Mouse (Mus musculus): Measurements from ENCODE around the gene Golph3. TPM values are rescaled to one million over a fixed set of nuclear protein-coding genes. Genes with fewer than 3 reads are reported as not detected.

Golph3 gene
- polyA plus RNA-seq, 1 experiment: 91.2 TPM

GRCm38 (mm10) chr15:12334381-12334780 is 13.1 kb downstream of the Golph3 start:
- TF ChIP-seq CTCF (IDR thresholded peaks at IDR 0.05; ENCODE audit: borderline replicate concordance, insufficient read depth, low read depth, low read length) (no peak), POLR2A (IDR thresholded peaks at IDR 0.05; ENCODE audit: borderline replicate concordance, insufficient read depth, low read length) (no peak)
- Histone ChIP-seq H3K4me1 (ENCODE audit: control insufficient read depth, insufficient read depth, low read length) (peaks cover 13% of the 10 kb centered on the region), H3K4me3 (replicated peaks; ENCODE audit: insufficient read depth, low read depth, low read length) (no peak overlapping the region), H3K27ac (ENCODE audit: insufficient read depth, low read length) (no peak overlapping the region), H3K27me3 (ENCODE audit: control insufficient read depth, insufficient read depth, low read length) (no peaks in the 10 kb centered on the region)
- WGBS: 32% methylated on average over 4 of the region's 4 CpGs
- no peak for DNase-seq

- no peak for DNase-seq
- no peak overlapping the region for H3K27ac ChIP-seq (ENCODE audit: insufficient read depth, low read length)
- no peaks in the 10 kb centered on the region for H3K27me3 ChIP-seq (ENCODE audit: control insufficient read depth, insufficient read depth, low read length)
- H3K4me3 ChIP-seq (replicated peaks; ENCODE audit: insufficient read depth, low read depth, low read length): no peak overlapping the region
- WGBS: 72% methylated on average over 4 of the region's 4 CpGs
- TF ChIP-seq CTCF (IDR thresholded peaks at IDR 0.05; ENCODE audit: borderline replicate concordance, insufficient read depth, low read depth, low read length) (no peak), POLR2A (IDR thresholded peaks at IDR 0.05; ENCODE audit: borderline replicate concordance, insufficient read depth, low read length) (no peak)
- H3K4me1 ChIP-seq (ENCODE audit: control insufficient read depth, insufficient read depth, low read length): peaks cover 13% of the 10 kb centered on the region
These were observed 16.0 kb downstream of the Golph3 start for GRCm38 (mm10) chr15:12337030-12337778.

- TF ChIP-seq POLR2A (IDR thresholded peaks at IDR 0.05; ENCODE audit: borderline replicate concordance, insufficient read depth, low read length) (no peak), CTCF (IDR thresholded peaks at IDR 0.05; ENCODE audit: borderline replicate concordance, insufficient read depth, low read depth, low read length) (no peak)
- no peaks in the 10 kb centered on the region for H3K27me3 ChIP-seq (ENCODE audit: control insufficient read depth, insufficient read depth, low read length)
- DNase-seq: no peak
- H3K4me1 ChIP-seq (ENCODE audit: control insufficient read depth, insufficient read depth, low read length): peaks cover 13% of the 10 kb centered on the region
- no peak overlapping the region for H3K4me3 ChIP-seq (replicated peaks; ENCODE audit: insufficient read depth, low read depth, low read length)
- H3K27ac ChIP-seq (ENCODE audit: insufficient read depth, low read length): no peak overlapping the region
- 39% methylated on average over 3 of the region's 3 CpGs for WGBS
These were observed 16.5 kb downstream of the Golph3 start for GRCm38 (mm10) chr15:12337779-12338137.

GRCm38 (mm10) chr15:12340536-12341400 is 19.5 kb downstream of the Golph3 start:
- Histone ChIP-seq H3K4me1 (ENCODE audit: control insufficient read depth, insufficient read depth, low read length) (peaks cover 2% of the 10 kb centered on the region; the same call in 1 of the 2 replicates), H3K27me3 (ENCODE audit: control insufficient read depth, insufficient read depth, low read length) (no peaks in the 10 kb centered on the region), H3K4me3 (replicated peaks; ENCODE audit: insufficient read depth, low read depth, low read length) (no peak overlapping the region), H3K27ac (ENCODE audit: insufficient read depth, low read length) (no peak overlapping the region)
- DNase-seq: no peak
- 50% methylated on average over 5 of the region's 5 CpGs for WGBS
- TF ChIP-seq POLR2A (IDR thresholded peaks at IDR 0.05; ENCODE audit: borderline replicate concordance, insufficient read depth, low read length) (no peak), CTCF (IDR thresholded peaks at IDR 0.05; ENCODE audit: borderline replicate concordance, insufficient read depth, low read depth, low read length) (no peak)

- peaks cover 2% of the 10 kb centered on the region; the same call in 1 of the 2 replicates for H3K4me1 ChIP-seq (ENCODE audit: control insufficient read depth, insufficient read depth, low read length)
- 35% methylated on average over 4 of the region's 4 CpGs for WGBS
- no peaks in the 10 kb centered on the region for H3K27me3 ChIP-seq (ENCODE audit: control insufficient read depth, insufficient read depth, low read length)
- no peak overlapping the region for H3K4me3 ChIP-seq (replicated peaks; ENCODE audit: insufficient read depth, low read depth, low read length)
- no peak overlapping the region for H3K27ac ChIP-seq (ENCODE audit: insufficient read depth, low read length)
- DNase-seq: no peak
- TF ChIP-seq POLR2A (IDR thresholded peaks at IDR 0.05; ENCODE audit: borderline replicate concordance, insufficient read depth, low read length): no peak
These were observed 20.1 kb downstream of the Golph3 start for GRCm38 (mm10) chr15:12341401-12341758.

GRCm38 (mm10) chr15:12346916-12347315 is 25.7 kb downstream of the Golph3 start:
- WGBS: 92% methylated on average over 3 of the region's 3 CpGs
- Histone ChIP-seq H3K4me3 (replicated peaks; ENCODE audit: insufficient read depth, low read depth, low read length) (no peak overlapping the region), H3K27ac (ENCODE audit: insufficient read depth, low read length) (no peak overlapping the region), H3K4me1 (ENCODE audit: control insufficient read depth, insufficient read depth, low read length) (no peaks in the 10 kb centered on the region), H3K27me3 (ENCODE audit: control insufficient read depth, insufficient read depth, low read length) (no peaks in the 10 kb centered on the region)
- no peak for TF ChIP-seq POLR2A (IDR thresholded peaks at IDR 0.05; ENCODE audit: borderline replicate concordance, insufficient read depth, low read length)
- TF ChIP-seq CTCF (IDR thresholded peaks at IDR 0.05; ENCODE audit: borderline replicate concordance, insufficient read depth, low read depth, low read length): no peak
- DNase-seq: no peak

- no peak overlapping the region for H3K27ac ChIP-seq (ENCODE audit: insufficient read depth, low read length)
- no peak overlapping the region for H3K4me3 ChIP-seq (replicated peaks; ENCODE audit: insufficient read depth, low read depth, low read length)
- 88% methylated on average over 3 of the region's 3 CpGs for WGBS
- no peak for DNase-seq
- TF ChIP-seq CTCF (IDR thresholded peaks at IDR 0.05; ENCODE audit: borderline replicate concordance, insufficient read depth, low read depth, low read length) (no peak), POLR2A (IDR thresholded peaks at IDR 0.05; ENCODE audit: borderline replicate concordance, insufficient read depth, low read length) (no peak)
- no peaks in the 10 kb centered on the region for H3K4me1 ChIP-seq (ENCODE audit: control insufficient read depth, insufficient read depth, low read length)
- no peaks in the 10 kb centered on the region for H3K27me3 ChIP-seq (ENCODE audit: control insufficient read depth, insufficient read depth, low read length)
These were observed 27.7 kb downstream of the Golph3 start for GRCm38 (mm10) chr15:12348950-12349349.

- Histone ChIP-seq H3K27ac (ENCODE audit: insufficient read depth, low read length) (no peak overlapping the region), H3K27me3 (ENCODE audit: control insufficient read depth, insufficient read depth, low read length) (no peaks in the 10 kb centered on the region), H3K4me1 (ENCODE audit: control insufficient read depth, insufficient read depth, low read length) (no peaks in the 10 kb centered on the region), H3K4me3 (replicated peaks; ENCODE audit: insufficient read depth, low read depth, low read length) (no peak overlapping the region)
- TF ChIP-seq CTCF (IDR thresholded peaks at IDR 0.05; ENCODE audit: borderline replicate concordance, insufficient read depth, low read depth, low read length): no peak
- no peak for TF ChIP-seq POLR2A (IDR thresholded peaks at IDR 0.05; ENCODE audit: borderline replicate concordance, insufficient read depth, low read length)
- DNase-seq: no peak
- WGBS: 79% methylated on average over 5 of the region's 5 CpGs
These were observed 28.6 kb downstream of the Golph3 start for GRCm38 (mm10) chr15:12349840-12350239.
